Mouse (Mus musculus) heart, postnatal 0 days (tissue): ENCODE results near the gene Ccl25.

Source experiments
- CTCF ChIP-seq: IDR thresholded peaks from 2 replicates; pipeline ENCODE4 v1.5.1; 2016; ENCODE audit warnings: antibody characterized with exemption, control low read depth, low read depth
- EP300 ChIP-seq: IDR thresholded peaks from 2 replicates; pipeline ENCODE4 v1.6.1; 2016; ENCODE audit warnings: antibody characterized with exemption, low read depth

DNA sequence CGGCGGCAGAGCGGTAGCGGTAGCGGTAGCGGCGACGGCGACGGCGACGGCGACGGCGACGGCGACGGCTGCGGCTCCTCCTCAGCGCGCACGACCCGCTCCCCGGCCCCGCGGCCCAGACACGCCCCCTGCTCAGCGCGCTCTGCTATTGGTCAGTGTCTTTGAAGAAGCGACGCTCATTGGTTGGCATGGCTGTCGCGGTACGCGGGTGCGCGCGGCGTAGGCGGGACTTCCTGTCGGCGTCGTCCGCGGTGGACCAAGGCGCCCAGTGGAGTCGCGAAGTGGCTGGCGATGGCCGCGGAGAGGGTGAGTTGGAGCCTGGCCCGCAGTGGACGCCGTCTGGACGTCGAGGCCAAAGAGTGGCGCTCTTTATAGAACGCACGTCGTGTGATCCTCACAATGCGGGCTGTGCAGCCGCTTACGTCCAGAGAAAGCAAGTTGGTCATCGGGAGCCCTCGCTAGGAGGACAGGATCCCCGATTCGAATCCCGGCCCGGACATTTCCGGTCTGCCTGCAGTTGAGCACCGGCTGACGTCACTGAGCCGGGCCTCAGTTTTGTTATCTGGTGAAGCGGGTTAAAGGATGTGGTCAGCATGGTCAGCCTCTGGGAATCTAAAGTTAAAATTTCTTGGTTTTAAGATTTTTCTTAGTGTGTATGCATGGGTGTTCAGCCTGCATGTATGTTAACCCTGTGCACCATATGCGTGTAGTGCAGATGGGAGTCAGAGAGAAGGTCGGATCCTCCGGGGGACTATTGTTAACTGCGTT, at the start of gene Ccl25, which contains the start of gene Elavl1:
- TF ChIP-seq CTCF (no peak), EP300 (peak; percentile 77; the same call in 1 of the 2 replicates)
